Mouse (Mus musculus): ENCODE measurements around the gene Hcfc1. TPM values are rescaled to one million over a fixed set of nuclear protein-coding genes. Genes with fewer than 3 reads are reported as not detected.

The Hcfc1 gene
- polyA plus RNA-seq, 1 experiment from 2014 or later = 63.0 TPM

DNA sequence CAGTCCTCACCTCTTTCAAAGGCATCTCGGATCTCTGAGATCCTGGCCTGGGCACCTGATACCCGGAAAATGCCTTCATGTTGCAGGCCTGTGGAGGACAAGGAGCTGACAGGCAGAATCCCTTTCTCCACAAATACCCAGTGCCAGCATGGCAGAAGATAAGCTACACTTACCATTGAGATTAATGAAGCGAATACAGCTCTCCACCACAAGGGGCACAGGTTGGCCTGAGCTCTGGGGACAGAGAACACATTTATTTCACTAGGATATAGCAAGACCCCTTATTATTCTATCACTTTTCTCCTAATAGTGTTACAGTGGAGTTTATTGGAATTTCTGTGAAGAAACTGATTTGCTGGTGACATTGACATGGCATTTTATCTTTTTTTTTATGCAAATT, 68.2 kb downstream of the Hcfc1 start:
- no peaks in the 10 kb centered on the region for H3K36me3 ChIP-seq
- H3K9me3 ChIP-seq = no peaks in the 10 kb centered on the region
- no peak overlapping the region for H3K4me3 ChIP-seq (replicated peaks)
- no peak overlapping the region for H3K4me2 ChIP-seq (replicated peaks)
- H3K9ac ChIP-seq (replicated peaks) = no peak overlapping the region
- no peaks in the 10 kb centered on the region for H3K4me1 ChIP-seq (replicated peaks)
- ATAC-seq = no peak
- H3K27ac ChIP-seq = no peak overlapping the region
- no peaks in the 10 kb centered on the region for H3K27me3 ChIP-seq
- 61% methylated on average over 3 of the region's 3 CpGs for WGBS

DNA sequence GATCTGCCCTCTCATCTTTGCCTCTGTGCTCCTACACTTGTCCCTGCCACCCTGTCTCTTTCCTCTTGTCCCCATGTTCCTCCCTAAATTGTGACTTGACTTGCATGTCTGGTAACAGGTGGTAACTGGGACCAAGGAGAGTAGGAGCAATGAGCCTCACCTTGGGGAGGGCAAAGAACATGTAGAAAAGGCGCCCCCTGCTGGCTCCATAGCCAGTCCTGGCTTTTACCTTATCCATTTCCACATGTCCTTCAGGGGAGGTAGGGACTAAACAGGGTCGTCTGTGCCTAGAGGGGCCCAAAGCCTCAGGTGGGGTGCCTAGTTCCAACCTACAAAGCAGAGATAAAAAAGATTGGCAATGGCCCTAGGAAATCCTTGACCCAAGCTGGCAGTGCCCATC, 70.4 kb downstream of the Hcfc1 start, which contains the start of gene L1cam:
Gene L1cam (minus strand): TSS at position 387 of the 400 bp plus-strand sequence.
- H3K27ac ChIP-seq = no peak within 1 kb of the TSS
- H3K4me1 ChIP-seq (replicated peaks) = no peaks in the 10 kb centered on the region
- no peaks in the 10 kb centered on the region for H3K36me3 ChIP-seq
- ATAC-seq = peak; percentile 55; the same call in 1 of the 2 replicates
- no peaks in the 10 kb centered on the region for H3K27me3 ChIP-seq
- no peaks in the 10 kb centered on the region for H3K9me3 ChIP-seq
- no peak within 1 kb of the TSS for H3K4me2 ChIP-seq (replicated peaks)
- 25% methylated on average over 2 of the region's 2 CpGs for WGBS
- H3K4me3 ChIP-seq (replicated peaks) = no peak within 1 kb of the TSS
- no peak within 1 kb of the TSS for H3K9ac ChIP-seq (replicated peaks)

GRCm38 (mm10) chrX:73892833-73893232, 73.3 kb downstream of the Hcfc1 start:
- ATAC-seq = no peak
- H3K4me3 ChIP-seq (replicated peaks) = no peak overlapping the region
- WGBS = 89% methylated on average over 14 of the region's 14 CpGs
- no peaks in the 10 kb centered on the region for H3K36me3 ChIP-seq
- H3K4me1 ChIP-seq (replicated peaks) = no peaks in the 10 kb centered on the region
- no peak overlapping the region for H3K4me2 ChIP-seq (replicated peaks)
- H3K9me3 ChIP-seq = no peaks in the 10 kb centered on the region
- no peak overlapping the region for H3K27ac ChIP-seq
- no peak overlapping the region for H3K9ac ChIP-seq (replicated peaks)
- H3K27me3 ChIP-seq = no peaks in the 10 kb centered on the region

Other genes starting within 250 kb of the Hcfc1 start
- 9.6 and 11.8 TPM in 2 replicates for gene Abcd1, start 249.8 kb downstream of the Hcfc1 start, polyA plus RNA-seq (2015; fragmentation: Nextera tagmentation; extraction: Ambion mirVana)
- 0.07 and 0.08 TPM in 2 replicates for gene Plxnb3, start 209.3 kb downstream of the Hcfc1 start, polyA plus RNA-seq (2015; fragmentation: Nextera tagmentation; extraction: Ambion mirVana)
- 1.3 and 1.4 TPM in 2 replicates for gene Srpk3, start 192.0 kb downstream of the Hcfc1 start, polyA plus RNA-seq (2015; fragmentation: Nextera tagmentation; extraction: Ambion mirVana)
- gene Idh3g, start 179.5 kb downstream of the Hcfc1 start, polyA plus RNA-seq (2015; fragmentation: Nextera tagmentation; extraction: Ambion mirVana) = 225 and 228 TPM in 2 replicates
- gene Ssr4, start 179.3 kb downstream of the Hcfc1 start, polyA plus RNA-seq (2015; fragmentation: Nextera tagmentation; extraction: Ambion mirVana) = 133 and 139 TPM in 2 replicates
- gene Pdzd4, start 141.4 kb downstream of the Hcfc1 start, polyA plus RNA-seq (2015; fragmentation: Nextera tagmentation; extraction: Ambion mirVana) = 4.3 and 4.7 TPM in 2 replicates
- 0.24 and 0.27 TPM in 2 replicates for gene Avpr2, start 74.3 kb downstream of the Hcfc1 start, polyA plus RNA-seq (2015; fragmentation: Nextera tagmentation; extraction: Ambion mirVana)
- 73.8 and 80.8 TPM in 2 replicates for gene L1cam, start 70.3 kb downstream of the Hcfc1 start, polyA plus RNA-seq (2015; fragmentation: Nextera tagmentation; extraction: Ambion mirVana)
- 2.8 and 2.9 TPM in 2 replicates for gene Arhgap4, start 44.5 kb downstream of the Hcfc1 start, polyA plus RNA-seq (2015; fragmentation: Nextera tagmentation; extraction: Ambion mirVana)
- gene Naa10, start 44.4 kb downstream of the Hcfc1 start, polyA plus RNA-seq (2015; fragmentation: Nextera tagmentation; extraction: Ambion mirVana) = 107 and 108 TPM in 2 replicates
- gene Renbp, start 35.5 kb downstream of the Hcfc1 start, polyA plus RNA-seq (2015; fragmentation: Nextera tagmentation; extraction: Ambion mirVana) = 10.5 and 12.3 TPM in 2 replicates
- gene Irak1, start 57.6 kb upstream of the Hcfc1 start, polyA plus RNA-seq (2015; fragmentation: Nextera tagmentation; extraction: Ambion mirVana) = 37.4 and 44.3 TPM in 2 replicates
- not detected in 2 replicates for gene Opn1mw, start 161.1 kb upstream of the Hcfc1 start, polyA plus RNA-seq (2015; fragmentation: Nextera tagmentation; extraction: Ambion mirVana)
- 17.0 and 18.9 TPM in 2 replicates for gene Mecp2, start 169.0 kb upstream of the Hcfc1 start, polyA plus RNA-seq (2015; fragmentation: Nextera tagmentation; extraction: Ambion mirVana)
- not detected in 2 replicates for gene Tex28, start 201.5 kb upstream of the Hcfc1 start, polyA plus RNA-seq (2015; fragmentation: Nextera tagmentation; extraction: Ambion mirVana)
- gene Tktl1, start 210.9 kb upstream of the Hcfc1 start, polyA plus RNA-seq (2015; fragmentation: Nextera tagmentation; extraction: Ambion mirVana) = 0.08 and 0.13 TPM in 2 replicates